Mouse (Mus musculus): ENCODE results near the gene Fam213b. TPM values are rescaled to one million over a fixed set of nuclear protein-coding genes. Genes with fewer than 3 reads are reported as not detected.
A peak's percentile ranks its signal among the peaks of the same experiment; 100 is the strongest.

The Fam213b gene
- 17.4 and 20.1 TPM in 2 replicates for polyA plus RNA-seq (2014; fragmentation: Nextera tagmentation; extraction: Ambion mirVana)

DNA sequence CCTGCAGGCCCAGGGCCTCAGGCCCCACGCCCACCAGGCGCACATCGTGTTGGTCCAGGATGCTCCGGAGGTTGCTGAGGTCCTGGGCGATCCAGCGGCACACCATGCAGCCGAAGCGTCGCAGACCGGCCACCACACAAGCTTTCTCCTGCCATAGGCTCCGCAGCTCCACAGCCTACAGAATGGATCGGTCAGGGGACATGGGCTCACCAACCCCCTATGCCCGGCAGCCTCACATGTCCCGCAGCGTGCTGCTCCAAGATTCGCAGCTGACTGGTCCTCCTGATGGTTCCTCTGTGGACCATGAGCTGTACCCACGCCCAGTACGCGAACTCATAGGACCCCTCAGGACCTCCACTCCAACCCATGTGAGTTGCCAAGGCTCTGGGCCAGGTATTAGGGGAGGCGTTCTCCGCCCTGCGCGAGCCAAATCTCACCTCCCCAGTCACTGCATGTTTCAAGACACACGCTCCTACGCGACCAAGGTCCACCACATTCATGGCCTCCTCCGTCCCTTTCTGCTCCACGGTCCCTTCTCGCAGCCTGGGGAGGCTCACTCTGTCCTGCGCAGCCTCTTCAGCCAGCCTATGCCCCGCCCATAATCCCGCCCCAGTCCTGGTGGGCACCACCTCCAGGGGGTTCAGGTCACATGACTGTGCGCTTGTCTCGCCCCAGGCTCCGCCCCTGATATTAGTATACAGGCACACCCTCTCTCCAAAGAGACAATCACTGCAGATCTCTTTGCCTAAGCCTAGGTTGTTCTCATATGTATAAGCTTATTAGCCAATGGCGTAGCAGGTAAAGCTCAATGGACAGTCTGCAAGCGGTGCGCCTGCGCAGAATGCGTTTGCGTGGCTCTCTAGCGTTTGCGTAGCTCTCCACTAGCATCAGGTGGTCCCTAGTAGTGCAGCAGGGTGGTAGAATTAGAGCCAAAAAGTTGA lies at the start of gene Fam213b:
Fam213b (minus strand) TSS at position 630 of the 941 bp plus-strand sequence.
- ATAC-seq (replicated peaks; ENCODE audit: low FRiP score) (peak; percentile 97), DNase-seq (ENCODE audit: low spot score) (peak; percentile 84)
- Histone ChIP-seq H3K4me2 (peak within 1 kb of the TSS; percentile 86), H3K27ac (ENCODE audit: low read depth, low read length) (no peak within 1 kb of the TSS), H3K27me3 (replicated peaks; ENCODE audit: control insufficient read depth, insufficient read depth, low read length) (peaks cover 27% of the 10 kb centered on the region), H3K9ac (ENCODE audit: low read depth, low read length) (peak within 1 kb of the TSS; percentile 49), H3K36me3 (ENCODE audit: control insufficient read depth, insufficient read depth, low read length) (no peaks in the 10 kb centered on the region), H3K4me3 (ENCODE audit: low read depth, low read length) (peak within 1 kb of the TSS; percentile 60), H3K9me3 (ENCODE audit: control insufficient read depth, low read length) (no peaks in the 10 kb centered on the region), H3K4me1 (replicated peaks; ENCODE audit: control insufficient read depth, insufficient read depth, low read length) (peaks cover 11% of the 10 kb centered on the region)
- 9% methylated on average over 43 of the region's 43 CpGs for WGBS

DNA sequence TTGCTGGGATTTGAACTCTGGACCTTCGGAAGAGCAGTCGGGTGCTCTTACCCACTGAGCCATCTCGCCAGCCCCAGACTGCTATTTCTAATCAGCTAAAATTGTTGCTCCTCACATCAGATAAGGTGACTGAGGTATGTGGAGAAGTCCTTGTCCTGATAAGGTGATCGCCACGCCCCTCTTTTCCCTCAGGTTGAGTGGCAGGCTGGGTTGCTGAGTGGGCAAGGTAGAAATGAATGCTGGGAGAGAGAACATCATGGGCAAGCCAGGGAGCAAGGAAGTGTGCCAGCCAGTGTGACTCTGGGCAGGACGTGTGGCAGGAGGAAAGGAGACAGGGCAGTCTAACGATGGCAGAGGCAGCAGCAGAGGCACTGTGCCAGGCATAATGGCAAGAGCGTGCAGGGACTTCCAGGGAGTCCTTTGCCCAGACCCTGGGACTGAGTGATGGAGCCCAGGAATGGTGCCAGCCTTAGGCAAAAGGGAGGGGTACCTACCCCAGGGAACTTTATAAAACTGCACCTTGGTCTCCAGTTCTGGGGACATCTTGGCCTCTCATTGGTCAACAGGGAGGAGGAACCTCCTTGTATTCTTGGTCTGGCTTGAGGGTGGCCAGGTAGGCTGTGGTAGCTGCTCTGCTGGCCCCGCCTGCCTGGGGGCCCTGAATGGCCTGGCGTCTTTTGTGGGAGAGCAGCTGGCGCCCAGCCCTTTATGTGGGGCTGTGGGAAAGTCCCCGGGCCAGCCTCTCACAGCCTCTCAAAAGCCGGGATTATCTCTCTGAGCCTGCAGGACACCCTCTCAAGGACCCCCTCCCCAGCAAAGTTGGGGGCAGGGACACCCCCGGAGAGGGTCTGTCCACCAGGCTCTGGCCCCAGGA lies 49.4 kb upstream of the Fam213b start:
- DNase-seq (ENCODE audit: low spot score) (no peak), ATAC-seq (replicated peaks; ENCODE audit: low FRiP score) (no peak)
- H3K4me2 ChIP-seq = no peak overlapping the region
- no peak overlapping the region for H3K4me3 ChIP-seq (ENCODE audit: low read depth, low read length)
- H3K27me3 ChIP-seq (replicated peaks; ENCODE audit: control insufficient read depth, insufficient read depth, low read length) = peaks cover 55% of the 10 kb centered on the region
- no peak overlapping the region for H3K27ac ChIP-seq (ENCODE audit: low read depth, low read length)
- H3K9ac ChIP-seq (ENCODE audit: low read depth, low read length) = no peak overlapping the region
- no peaks in the 10 kb centered on the region for H3K36me3 ChIP-seq (ENCODE audit: control insufficient read depth, insufficient read depth, low read length)
- 51% methylated on average over 14 of the region's 14 CpGs for WGBS
- no peaks in the 10 kb centered on the region for H3K4me1 ChIP-seq (replicated peaks; ENCODE audit: control insufficient read depth, insufficient read depth, low read length)
- H3K9me3 ChIP-seq (ENCODE audit: control insufficient read depth, low read length) = no peaks in the 10 kb centered on the region

DNA sequence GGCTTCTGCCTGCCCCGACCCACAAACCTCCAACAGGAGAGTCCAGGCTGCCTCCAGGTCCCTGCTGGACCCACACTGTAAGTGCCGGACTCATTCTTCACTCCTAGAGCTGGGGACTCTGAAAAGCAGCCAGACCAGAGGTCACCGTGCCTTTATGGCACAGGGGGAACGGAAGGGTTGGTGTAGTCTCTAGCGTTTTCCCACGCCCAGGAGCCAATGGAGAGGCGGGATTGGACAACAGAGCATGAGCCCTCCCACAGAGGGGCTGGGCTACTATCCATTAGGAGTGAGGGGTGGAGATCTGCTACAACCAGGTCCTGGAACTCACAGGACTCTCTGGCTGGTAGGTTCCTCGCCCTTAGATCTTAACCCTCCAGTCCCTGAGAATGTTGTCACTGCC lies 47.4 kb upstream of the Fam213b start:
- H3K4me3 ChIP-seq (ENCODE audit: low read depth, low read length) = peak overlapping the region; percentile 25
- no peaks in the 10 kb centered on the region for H3K36me3 ChIP-seq (ENCODE audit: control insufficient read depth, insufficient read depth, low read length)
- H3K9me3 ChIP-seq (ENCODE audit: control insufficient read depth, low read length) = 0 out of 2 replicates have a peak, but pooled peaks cover 2% of the 10 kb centered on the region
- H3K27ac ChIP-seq (ENCODE audit: low read depth, low read length) = no peak overlapping the region
- no peaks in the 10 kb centered on the region for H3K4me1 ChIP-seq (replicated peaks; ENCODE audit: control insufficient read depth, insufficient read depth, low read length)
- ATAC-seq (replicated peaks; ENCODE audit: low FRiP score) = peak; percentile 76
- no peak overlapping the region for H3K9ac ChIP-seq (ENCODE audit: low read depth, low read length)
- no peak for DNase-seq (ENCODE audit: low spot score)
- 3% methylated on average over 8 of the region's 8 CpGs for WGBS
- H3K4me2 ChIP-seq = peak overlapping the region; percentile 46
- H3K27me3 ChIP-seq (replicated peaks; ENCODE audit: control insufficient read depth, insufficient read depth, low read length) = peaks cover 35% of the 10 kb centered on the region

DNA sequence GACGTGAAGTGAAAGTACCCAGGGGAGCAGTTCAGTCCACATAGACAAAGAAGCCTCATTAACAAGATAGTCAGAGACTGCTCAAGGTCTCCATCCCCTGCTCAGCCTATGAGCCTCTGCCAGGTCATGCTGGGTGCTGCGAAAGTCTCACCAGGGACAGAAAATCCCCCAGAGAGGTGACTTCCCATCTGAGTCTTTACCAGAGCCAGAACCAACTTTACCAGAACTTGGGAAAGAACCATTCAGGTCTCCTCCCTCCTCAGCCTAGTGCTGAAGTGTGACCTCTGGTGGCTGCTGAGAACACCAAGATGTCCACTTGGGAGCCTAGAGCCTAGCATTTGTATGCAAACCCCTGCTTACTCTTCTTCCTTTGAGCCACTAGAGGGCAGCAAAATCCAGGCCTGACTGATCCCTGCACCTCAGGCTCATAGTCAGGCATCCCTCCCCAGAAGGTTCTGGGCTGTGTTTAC lies 45.2 kb upstream of the Fam213b start:
- H3K4me2 ChIP-seq = no peak overlapping the region
- no peak overlapping the region for H3K27ac ChIP-seq (ENCODE audit: low read depth, low read length)
- peaks cover 15% of the 10 kb centered on the region for H3K27me3 ChIP-seq (replicated peaks; ENCODE audit: control insufficient read depth, insufficient read depth, low read length)
- H3K4me1 ChIP-seq (replicated peaks; ENCODE audit: control insufficient read depth, insufficient read depth, low read length) = no peaks in the 10 kb centered on the region
- DNase-seq (ENCODE audit: low spot score) (no peak), ATAC-seq (replicated peaks; ENCODE audit: low FRiP score) (peak; percentile 86)
- H3K9me3 ChIP-seq (ENCODE audit: control insufficient read depth, low read length) = 0 out of 2 replicates have a peak, but pooled peaks cover 2% of the 10 kb centered on the region
- H3K4me3 ChIP-seq (ENCODE audit: low read depth, low read length) = no peak overlapping the region
- no peaks in the 10 kb centered on the region for H3K36me3 ChIP-seq (ENCODE audit: control insufficient read depth, insufficient read depth, low read length)
- no peak overlapping the region for H3K9ac ChIP-seq (ENCODE audit: low read depth, low read length)
- WGBS = 19% methylated on average over 2 of the region's 2 CpGs

DNA sequence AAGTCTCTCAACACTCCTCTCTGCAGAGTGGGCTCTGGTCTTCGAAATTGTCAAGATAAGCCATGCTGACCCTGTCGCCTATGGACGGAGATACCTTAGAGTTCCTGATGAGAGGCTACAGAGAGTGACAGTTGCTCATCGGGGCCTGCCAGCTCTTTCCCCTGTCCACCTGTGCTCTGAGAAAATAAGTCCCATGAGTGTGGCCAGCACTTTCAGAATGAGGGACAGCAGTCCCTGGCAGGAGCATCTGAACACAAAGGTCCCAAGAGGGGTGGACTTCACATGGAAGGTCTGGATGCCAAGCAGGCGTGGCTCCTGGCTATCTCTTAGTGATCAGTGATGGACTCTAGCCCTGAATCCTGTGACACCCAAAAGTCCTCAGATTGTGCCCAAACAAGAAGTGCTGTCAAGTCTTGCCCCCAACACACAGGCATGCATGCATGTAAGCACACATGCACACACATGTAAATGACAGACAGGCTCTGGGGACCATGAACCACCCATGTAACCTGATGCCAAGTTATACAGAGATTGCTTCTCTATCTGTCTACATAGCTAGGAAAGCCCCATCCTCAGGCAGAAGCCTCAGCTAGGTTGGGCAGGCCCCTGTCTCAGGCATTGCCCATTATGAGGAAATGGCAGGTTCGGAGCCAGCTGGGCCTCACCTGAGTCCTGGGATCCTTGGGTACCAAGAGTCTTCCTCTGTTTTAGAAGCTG lies 44.5 kb upstream of the Fam213b start:
- ATAC-seq (replicated peaks; ENCODE audit: low FRiP score) (no peak), DNase-seq (ENCODE audit: low spot score) (no peak)
- Histone ChIP-seq H3K9me3 (ENCODE audit: control insufficient read depth, low read length) (0 out of 2 replicates have a peak, but pooled peaks cover 2% of the 10 kb centered on the region), H3K27ac (ENCODE audit: low read depth, low read length) (no peak overlapping the region), H3K4me2 (no peak overlapping the region), H3K4me1 (replicated peaks; ENCODE audit: control insufficient read depth, insufficient read depth, low read length) (no peaks in the 10 kb centered on the region), H3K36me3 (ENCODE audit: control insufficient read depth, insufficient read depth, low read length) (no peaks in the 10 kb centered on the region), H3K27me3 (replicated peaks; ENCODE audit: control insufficient read depth, insufficient read depth, low read length) (peaks cover 8% of the 10 kb centered on the region), H3K9ac (ENCODE audit: low read depth, low read length) (no peak overlapping the region), H3K4me3 (ENCODE audit: low read depth, low read length) (no peak overlapping the region)
- 82% methylated on average over 6 of the region's 6 CpGs for WGBS

DNA sequence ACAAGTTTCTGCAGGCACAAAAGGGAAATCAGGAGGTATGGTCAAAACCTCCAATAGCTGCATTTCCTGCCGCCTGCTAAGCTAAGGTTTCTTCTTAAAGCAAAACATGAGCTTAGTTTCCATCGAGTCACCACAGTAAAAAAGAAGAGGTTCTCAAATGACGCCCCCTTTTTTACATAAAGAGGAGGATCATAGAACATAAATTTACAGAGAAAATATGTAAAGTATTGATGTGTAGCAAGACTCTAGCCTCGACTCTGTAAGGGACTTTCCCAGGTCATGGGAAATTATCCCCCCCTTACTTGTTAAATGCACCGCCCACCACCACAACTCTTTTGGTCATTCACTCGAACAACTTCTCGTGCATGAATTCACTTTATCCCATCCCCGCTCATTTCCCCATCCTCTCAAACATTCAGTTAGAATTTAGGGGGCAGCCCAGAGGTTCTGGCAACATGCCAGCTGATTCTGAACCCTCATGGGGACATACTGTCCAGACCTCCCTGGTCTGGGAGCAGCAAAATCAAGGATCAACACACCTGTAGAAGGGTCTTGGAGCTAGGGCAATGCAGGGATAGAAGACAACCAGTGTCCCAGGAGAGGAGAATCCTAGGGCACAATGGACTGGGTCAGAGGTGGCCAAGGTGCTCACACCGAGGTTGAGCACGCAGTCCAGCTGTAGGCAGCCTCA lies 43.8 kb upstream of the Fam213b start:
- Histone ChIP-seq H3K4me3 (ENCODE audit: low read depth, low read length) (no peak overlapping the region), H3K9me3 (ENCODE audit: control insufficient read depth, low read length) (0 out of 2 replicates have a peak, but pooled peaks cover 2% of the 10 kb centered on the region), H3K27me3 (replicated peaks; ENCODE audit: control insufficient read depth, insufficient read depth, low read length) (peaks cover 2% of the 10 kb centered on the region; the same call in 1 of the 2 replicates), H3K4me2 (no peak overlapping the region), H3K27ac (ENCODE audit: low read depth, low read length) (no peak overlapping the region), H3K9ac (ENCODE audit: low read depth, low read length) (no peak overlapping the region), H3K36me3 (ENCODE audit: control insufficient read depth, insufficient read depth, low read length) (no peaks in the 10 kb centered on the region), H3K4me1 (replicated peaks; ENCODE audit: control insufficient read depth, insufficient read depth, low read length) (no peaks in the 10 kb centered on the region)
- no peak for ATAC-seq (replicated peaks; ENCODE audit: low FRiP score)
- DNase-seq (ENCODE audit: low spot score) = no peak
- 79% methylated on average over 10 of the region's 10 CpGs for WGBS

DNA sequence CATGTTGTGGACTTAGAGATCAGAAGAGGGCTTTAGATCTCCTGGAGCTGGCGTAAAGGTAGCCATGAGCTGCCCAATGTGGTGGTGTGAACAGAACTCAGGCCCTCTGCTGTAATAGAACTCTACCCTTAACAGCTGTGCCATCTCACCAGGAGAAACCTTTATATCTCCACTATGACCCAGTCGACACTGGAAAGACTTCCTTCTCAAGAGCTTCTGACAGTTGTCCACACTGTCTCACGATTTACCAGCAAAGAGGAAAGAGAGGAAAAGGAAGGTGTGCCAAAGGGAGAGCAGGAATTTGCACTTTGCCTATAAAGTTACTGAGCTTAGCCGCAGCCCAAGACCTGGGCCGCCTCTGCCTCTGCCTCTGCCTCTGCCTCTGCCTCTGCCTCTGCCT lies 42.9 kb upstream of the Fam213b start:
- no peak for DNase-seq (ENCODE audit: low spot score)
- WGBS = 79% methylated on average over 5 of the region's 5 CpGs
- Histone ChIP-seq H3K4me2 (no peak overlapping the region), H3K27ac (ENCODE audit: low read depth, low read length) (no peak overlapping the region), H3K4me3 (ENCODE audit: low read depth, low read length) (no peak overlapping the region), H3K9ac (ENCODE audit: low read depth, low read length) (no peak overlapping the region), H3K4me1 (replicated peaks; ENCODE audit: control insufficient read depth, insufficient read depth, low read length) (no peaks in the 10 kb centered on the region), H3K9me3 (ENCODE audit: control insufficient read depth, low read length) (0 out of 2 replicates have a peak, but pooled peaks cover 2% of the 10 kb centered on the region), H3K36me3 (ENCODE audit: control insufficient read depth, insufficient read depth, low read length) (no peaks in the 10 kb centered on the region), H3K27me3 (replicated peaks; ENCODE audit: control insufficient read depth, insufficient read depth, low read length) (no peaks in the 10 kb centered on the region; the same call in 1 of the 2 replicates)
- ATAC-seq (replicated peaks; ENCODE audit: low FRiP score) = no peak
